Mouse (Mus musculus): ENCODE measurements around the gene Atf5.

DNA sequence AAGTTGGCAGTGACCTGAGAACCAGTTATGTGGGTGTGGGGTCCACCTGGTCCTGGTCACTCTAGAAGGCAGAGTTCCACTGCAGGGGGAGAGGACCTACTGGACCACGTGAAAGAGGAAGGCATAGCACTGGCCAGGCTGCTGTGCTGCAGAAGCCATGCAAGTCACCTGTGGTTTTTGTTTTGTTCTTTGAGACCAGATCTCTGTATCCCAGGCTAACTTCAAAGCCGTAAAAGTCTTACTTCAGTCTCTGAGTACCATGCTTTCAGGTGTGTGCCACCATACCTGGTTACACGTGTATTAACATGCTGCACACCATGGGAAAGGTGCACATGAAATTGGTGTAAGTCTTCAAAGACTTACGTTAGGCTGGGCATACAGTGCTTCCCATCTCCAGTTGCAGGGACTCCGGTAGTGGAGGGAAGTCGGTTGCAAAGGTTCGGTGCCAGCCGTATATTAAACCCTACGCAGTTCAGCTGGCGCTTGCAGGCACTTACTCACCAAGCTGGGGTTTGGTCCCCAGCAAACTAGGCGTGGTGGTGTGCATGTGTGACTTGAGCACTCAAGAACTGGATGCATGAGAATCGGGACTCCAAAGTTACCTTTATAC is 35.3 kb upstream of the Atf5 start:
- no peak for TF ChIP-seq CTCF (IDR thresholded peaks at IDR 0.05)
- TF ChIP-seq EP300 (IDR thresholded peaks at IDR 0.05), result no peak
